Mouse (Mus musculus): ENCODE data around the gene Dok7.

Gene Dok7

DNA sequence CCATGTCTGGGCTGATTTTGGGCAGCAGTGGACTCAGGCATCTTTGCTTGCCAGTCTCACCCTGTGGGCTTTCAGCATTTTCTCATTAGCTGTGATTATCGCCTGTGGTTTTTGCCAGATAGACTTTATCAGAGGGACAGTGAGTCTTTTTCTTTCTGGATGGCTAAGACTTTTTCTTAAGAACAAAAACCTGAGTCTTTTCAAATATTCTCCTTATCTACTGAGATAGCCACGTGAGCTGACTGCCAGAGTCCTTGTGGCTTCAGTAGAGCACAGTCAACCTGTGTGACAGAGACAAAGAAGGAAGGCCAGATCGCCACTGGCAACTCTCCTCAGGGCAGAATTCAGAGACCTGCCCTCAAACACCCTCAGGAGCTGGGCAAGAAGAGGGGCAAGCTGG, 61.1 kb downstream of the Dok7 start:
- DNase-seq (ENCODE audit: inconsistent ontology term): no peak

DNA sequence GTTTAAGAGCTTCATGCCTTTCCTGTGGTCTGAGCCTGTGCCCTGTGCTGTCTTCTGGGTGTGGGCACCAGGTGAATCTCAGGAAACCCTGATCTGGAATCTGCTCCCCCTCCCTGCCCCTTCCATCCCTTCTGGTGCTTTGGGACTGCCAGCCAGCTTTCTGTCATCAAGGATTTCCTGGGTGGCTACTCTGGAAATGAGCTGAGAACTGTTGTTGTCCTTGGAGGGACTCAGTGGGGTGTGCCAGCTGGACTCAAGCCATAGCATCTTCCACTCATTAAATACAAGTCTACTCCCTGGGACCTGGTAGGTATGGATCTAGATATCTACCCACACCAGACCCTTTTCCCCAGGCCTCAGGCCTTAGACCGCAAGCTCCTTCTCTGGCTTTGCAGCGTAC, 61.9 kb downstream of the Dok7 start:
- peak; percentile 20 for DNase-seq (ENCODE audit: inconsistent ontology term)

DNA sequence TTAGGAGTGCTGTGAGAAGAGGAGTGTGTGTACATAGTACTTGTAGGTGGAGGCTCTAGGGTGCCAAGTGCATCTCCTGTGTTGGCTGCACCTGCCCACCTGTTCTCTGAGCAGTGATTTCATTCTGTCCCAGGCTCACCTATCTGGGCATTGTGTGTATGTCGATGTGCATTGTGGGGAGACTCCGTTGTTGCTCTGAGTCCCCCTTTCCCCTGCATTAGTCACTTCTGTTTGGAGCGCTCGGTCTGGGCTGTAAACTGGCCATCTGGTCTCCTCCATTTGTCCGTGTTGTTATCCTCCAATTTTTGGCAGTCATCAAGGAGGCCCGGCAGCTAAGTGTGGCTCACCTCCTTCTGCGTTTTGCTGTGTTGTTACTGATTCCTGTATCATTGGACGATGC, 63.5 kb downstream of the Dok7 start:
- DNase-seq (ENCODE audit: inconsistent ontology term): no peak

- DNase-seq (ENCODE audit: inconsistent ontology term): no peak
These were observed 72.6 kb downstream of the Dok7 start for GRCm38 (mm10) chr5:35129208-35129607.

- DNase-seq (ENCODE audit: inconsistent ontology term): no peak
These were observed 73.2 kb downstream of the Dok7 start for GRCm38 (mm10) chr5:35129767-35130191.

GRCm38 (mm10) chr5:35131237-35131636, 74.7 kb downstream of the Dok7 start:
- DNase-seq (ENCODE audit: inconsistent ontology term): no peak

- DNase-seq (ENCODE audit: inconsistent ontology term): peak; percentile 64
These were observed 75.2 kb downstream of the Dok7 start for GRCm38 (mm10) chr5:35131773-35132172.

GRCm38 (mm10) chr5:35132278-35132980, 75.9 kb downstream of the Dok7 start:
- DNase-seq (ENCODE audit: inconsistent ontology term): no peak

DNA sequence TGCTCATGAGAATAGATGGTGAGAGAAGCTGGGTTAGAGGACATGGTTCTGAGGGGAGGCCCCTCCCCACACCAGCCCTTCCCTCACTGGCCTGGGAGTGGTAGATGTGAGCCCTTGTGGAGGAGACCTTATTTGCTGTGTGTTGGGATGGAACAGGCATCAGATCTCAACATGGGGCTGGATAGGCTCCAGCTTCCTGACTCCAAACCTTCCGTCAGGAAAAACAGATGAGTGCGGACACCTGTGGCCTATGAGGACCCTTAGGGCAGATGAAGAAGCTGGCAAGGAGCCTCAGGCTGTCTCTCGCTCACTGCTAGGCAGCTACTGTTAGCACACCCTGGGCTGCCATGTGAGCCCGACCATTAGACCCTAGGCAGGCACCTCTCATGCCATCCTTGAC, 76.9 kb downstream of the Dok7 start:
- no peak for DNase-seq (ENCODE audit: inconsistent ontology term)

GRCm38 (mm10) chr5:35134286-35134685, 77.7 kb downstream of the Dok7 start:
- no peak for DNase-seq (ENCODE audit: inconsistent ontology term)

GRCm38 (mm10) chr5:35135903-35136302, 79.3 kb downstream of the Dok7 start:
- DNase-seq (ENCODE audit: inconsistent ontology term): no peak

Measured in Muller cell, postnatal 12 days (primary cell).